ENCODE assay signal across 9 mouse cellular contexts in the genomic region with DNA sequence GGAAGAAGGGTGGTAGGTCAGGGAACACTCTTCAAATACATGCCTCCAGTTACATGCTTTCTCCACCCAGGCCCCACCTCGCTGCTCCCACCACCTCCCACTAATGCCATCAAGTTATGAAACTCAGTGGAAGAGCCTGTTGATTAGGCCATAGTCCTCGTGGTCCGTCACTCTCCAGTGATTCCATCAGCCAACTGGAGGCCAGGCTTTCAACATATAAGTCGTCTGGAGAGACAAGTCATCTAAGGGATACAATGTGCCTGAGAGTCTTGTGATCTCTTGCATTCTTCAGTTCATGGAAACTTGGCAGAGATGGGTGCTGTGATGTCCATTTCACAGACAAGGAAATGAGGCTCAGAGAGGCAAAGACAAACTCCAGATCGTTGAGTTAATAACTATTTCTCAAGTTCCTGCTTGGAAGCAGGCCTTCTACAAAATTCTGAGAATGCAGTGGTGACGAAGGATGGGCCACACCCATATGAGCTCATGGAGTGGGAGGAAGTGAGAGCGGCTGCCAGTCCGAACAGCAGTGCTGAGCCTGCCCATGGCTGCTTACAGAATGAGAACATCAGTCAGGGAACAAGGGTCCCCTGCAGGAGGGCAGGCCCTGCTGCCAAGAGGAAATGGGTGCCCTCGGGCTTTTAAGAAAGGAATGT. TPM values are rescaled to one million over a fixed set of nuclear protein-coding genes. Genes with fewer than 3 reads are reported as not detected.
A peak's percentile ranks its signal among the peaks of the same experiment; 100 is the strongest.
DNase-seq lines count a peak whose midpoint lies in the region; ATAC-seq lines count a peak whose summit lies in the region.
"Had no signal": no experiment of that assay in that cellular context is flagged by ENCODE, and none has a peak within 500 bp of the region (broad histone marks: within the 10 kb centered on the region; RNA-seq: fewer than 3 reads in every experiment).

No protein-coding gene starts in this region.

- H3K4me3 ChIP-seq in heart, embryonic 11.5 days (ENCODE audit: low read depth, low read length) = no peak overlapping the region
- H3K4me3 ChIP-seq in kidney, embryonic 16.5 days (ENCODE audit: low read length) = no peak overlapping the region

- intact Hi-C loops in gastrocnemius, postnatal 14 days (cut with DNase I; ENCODE audit: low total_unique reads) = no loop called here

- peaks cover 3% of the 10 kb centered on the region; the same call in 1 of the 2 replicates for H3K4me1 ChIP-seq in heart, embryonic 11.5 days (ENCODE audit: control insufficient read depth, insufficient read depth, low read length)
- H3K4me1 ChIP-seq in kidney, embryonic 16.5 days (ENCODE audit: insufficient read depth, low read length) = no peaks in the 10 kb centered on the region; the same call in 1 of the 2 replicates

- no peak overlapping the region for H3K9ac ChIP-seq in heart, embryonic 11.5 days (ENCODE audit: low read depth, low read length)
- H3K9ac ChIP-seq in kidney, embryonic 16.5 days (replicated peaks; ENCODE audit: low read length) = no peak overlapping the region

- H3K27me3 ChIP-seq in heart, embryonic 11.5 days (ENCODE audit: control insufficient read depth, insufficient read depth, low read length) = no peaks in the 10 kb centered on the region
- H3K27me3 ChIP-seq in kidney, embryonic 16.5 days (ENCODE audit: insufficient read depth, low read length) = no peaks in the 10 kb centered on the region

- H3K27ac ChIP-seq in heart, embryonic 11.5 days (ENCODE audit: low read depth, low read length) = no peak overlapping the region
- peak overlapping the region; percentile 38; the same call in 1 of the 2 replicates for H3K27ac ChIP-seq in kidney, embryonic 16.5 days (ENCODE audit: low read length)

- peak; percentile 99 for DNase-seq in heart, adult 11 months
- peak; percentile 92 for DNase-seq in NIH3T3 (ENCODE audit: low read depth)
- peak; percentile 79 for DNase-seq in gastrocnemius, postnatal 14 days
- DNase-seq in monocyte, adult 2 months (ENCODE audit: low read depth in 1 of 2, low spot score in 2 of 2) = peak; percentile 82 to 88
- DNase-seq in natural killer cell, adult 2 months (ENCODE audit: low spot score in 2 of 2) = no peak
- no peak for DNase-seq in cerebellum, adult 11 months

- no peak overlapping the region for H3K4me2 ChIP-seq in heart, embryonic 11.5 days
- H3K4me2 ChIP-seq in kidney, embryonic 16.5 days (replicated peaks; ENCODE audit: low read depth, low read length) = no peak overlapping the region

- peaks cover 6% of the 10 kb centered on the region for H3K36me3 ChIP-seq in heart, embryonic 11.5 days (ENCODE audit: control insufficient read depth, insufficient read depth, low read length)
- H3K36me3 ChIP-seq in kidney, embryonic 16.5 days (ENCODE audit: insufficient read depth, low read length) = peaks cover 10% of the 10 kb centered on the region
- H3K36me3 ChIP-seq: G1E had no signal

- 46% methylated on average over 9 of the region's 9 CpGs for WGBS in heart, embryonic 11.5 days (ENCODE audit: insufficient replicate concordance)
- WGBS in kidney, embryonic 16.5 days = 61% methylated on average over 9 of the region's 9 CpGs

- H3K9me3 ChIP-seq in heart, embryonic 11.5 days (replicated peaks; ENCODE audit: control insufficient read depth, low read length) = no peaks in the 10 kb centered on the region
- H3K9me3 ChIP-seq in kidney, embryonic 16.5 days (ENCODE audit: low read length) = no peaks in the 10 kb centered on the region
- H3K9me3 ChIP-seq: G1E had no signal

- ATAC-seq in heart, embryonic 11.5 days (replicated peaks; ENCODE audit: insufficient number of reproducible peaks, low FRiP score, low TSS enrichment) = no peak
- no peak for ATAC-seq in kidney, embryonic 16.5 days (ENCODE audit: low FRiP score, low TSS enrichment)

RNA-seq across cellular contexts. Expression of gene Sirpa, which starts 40.6 kb away (rescaled TPM):
- polyA plus RNA-seq in heart, embryonic 11.5 days (2014; fragmentation: Nextera tagmentation; extraction: Ambion mirVana) = 13.0 and 15.7 TPM in 2 replicates
- total RNA-seq in gastrocnemius, postnatal 14 days (2021) = 10 to 100 TPM in 1 of 2 experiments, 1 to 10 TPM in 1; 9.5 to 14.4 TPM
- polyA plus RNA-seq in kidney, embryonic 16.5 days (2015; fragmentation: Nextera tagmentation; extraction: Ambion mirVana) = 29.0 and 29.8 TPM in 2 replicates
- polyA plus RNA-seq: G1E had no signal

Comparison
In these comparisons a context has a peak if more than half of its experiments do, and no peak if none do; other contexts are left out.
1. DNase-seq: peak in heart, adult 11 months (single experiment), NIH3T3 (single experiment), gastrocnemius, postnatal 14 days (single experiment) and monocyte, adult 2 months (2 of 2); none in natural killer cell, adult 2 months (0 of 2) and cerebellum, adult 11 months (single experiment).